Mouse (Mus musculus): ENCODE measurements around the gene Uqcrfs1.
A peak's percentile ranks its signal among the peaks of the same experiment; 100 is the strongest.

The Uqcrfs1 gene

GRCm38 (mm10) chr13:30544856-30545604, at the start of gene Uqcrfs1:
Gene Uqcrfs1, minus strand, starts transcription at chr13:30545362.
- DNase-seq (ENCODE audit: low spot score in 2 of 2): peak; percentile 84 to 96

- no peak for DNase-seq (ENCODE audit: low spot score in 2 of 2)
These were observed 40.6 kb upstream of the Uqcrfs1 start for GRCm38 (mm10) chr13:30585786-30586185.

- no peak for DNase-seq (ENCODE audit: low spot score in 2 of 2)
These were observed 37.4 kb upstream of the Uqcrfs1 start for GRCm38 (mm10) chr13:30582541-30582940.

- DNase-seq (ENCODE audit: low spot score in 2 of 2): no peak
These were observed 33.6 kb upstream of the Uqcrfs1 start for GRCm38 (mm10) chr13:30578806-30579205.

- DNase-seq (ENCODE audit: low spot score in 2 of 2): no peak
These were observed 31.7 kb upstream of the Uqcrfs1 start for GRCm38 (mm10) chr13:30576819-30577218.

GRCm38 (mm10) chr13:30572971-30573370, 27.8 kb upstream of the Uqcrfs1 start:
- no peak for DNase-seq (ENCODE audit: low spot score in 2 of 2)

- no peak for DNase-seq (ENCODE audit: low spot score in 2 of 2)
These were observed 25.0 kb upstream of the Uqcrfs1 start for GRCm38 (mm10) chr13:30570182-30570581.

GRCm38 (mm10) chr13:30567571-30567970, 22.4 kb upstream of the Uqcrfs1 start:
- DNase-seq (ENCODE audit: low spot score in 2 of 2): no peak

- peak in 1 of 2 experiments; percentile 73 for DNase-seq (ENCODE audit: low spot score in 2 of 2)
These were observed 21.6 kb upstream of the Uqcrfs1 start for GRCm38 (mm10) chr13:30566767-30567166.

- no peak for DNase-seq (ENCODE audit: low spot score in 2 of 2)
These were observed 15.4 kb upstream of the Uqcrfs1 start for GRCm38 (mm10) chr13:30560603-30561002.

- DNase-seq (ENCODE audit: low spot score in 2 of 2): no peak
These were observed 14.9 kb upstream of the Uqcrfs1 start for GRCm38 (mm10) chr13:30560052-30560451.

- DNase-seq (ENCODE audit: low spot score in 2 of 2): no peak
These were observed 12.6 kb upstream of the Uqcrfs1 start for GRCm38 (mm10) chr13:30557751-30558150.

- DNase-seq (ENCODE audit: low spot score in 2 of 2): no peak
These were observed 8.0 kb upstream of the Uqcrfs1 start for GRCm38 (mm10) chr13:30553051-30553587.

GRCm38 (mm10) chr13:30549339-30549738, 4.2 kb upstream of the Uqcrfs1 start:
- no peak for DNase-seq (ENCODE audit: low spot score in 2 of 2)

GRCm38 (mm10) chr13:30548835-30549234, 3.7 kb upstream of the Uqcrfs1 start:
- DNase-seq (ENCODE audit: low spot score in 2 of 2): peak in 1 of 2 experiments; percentile 88

- DNase-seq (ENCODE audit: low spot score in 2 of 2): peak in 1 of 2 experiments; percentile 67
These were observed 14.4 kb downstream of the Uqcrfs1 start for GRCm38 (mm10) chr13:30530761-30531160.

- no peak for DNase-seq (ENCODE audit: low spot score in 2 of 2)
These were observed 20.2 kb downstream of the Uqcrfs1 start for GRCm38 (mm10) chr13:30524961-30525360.

GRCm38 (mm10) chr13:30523971-30524370, 21.2 kb downstream of the Uqcrfs1 start:
- DNase-seq (ENCODE audit: low spot score in 2 of 2): no peak

- no peak for DNase-seq (ENCODE audit: low spot score in 2 of 2)
These were observed 21.8 kb downstream of the Uqcrfs1 start for GRCm38 (mm10) chr13:30523246-30523891.

- no peak for DNase-seq (ENCODE audit: low spot score in 2 of 2)
These were observed 23.8 kb downstream of the Uqcrfs1 start for GRCm38 (mm10) chr13:30521282-30521902.

- DNase-seq (ENCODE audit: low spot score in 2 of 2): no peak
These were observed 27.0 kb downstream of the Uqcrfs1 start for GRCm38 (mm10) chr13:30518191-30518590.

GRCm38 (mm10) chr13:30507651-30508050, 37.5 kb downstream of the Uqcrfs1 start:
- no peak for DNase-seq (ENCODE audit: low spot score in 2 of 2)

Measured in left cerebral cortex, adult 9 months (tissue).